Mouse (Mus musculus) bone marrow, adult 2 months (tissue): ENCODE data around the gene Rassf4.

Experiments used
- CTCF ChIP-seq: fragments of 200-500 bp; IDR thresholded peaks from 2 replicates; pipeline ENCODE4 v1.5.1; 2011; ENCODE audit warnings: low read length, control low read depth; ENCODE audit not compliant: control insufficient read depth, insufficient read depth
- POLR2A ChIP-seq: fragments of 200-500 bp; IDR thresholded peaks from 2 replicates; pipeline ENCODE4 v1.6.1; 2011; ENCODE audit warnings: low read depth, mild to moderate bottlenecking, control low read depth, low read length, borderline replicate concordance; ENCODE audit not compliant: control insufficient read depth

GRCm38 (mm10) chr6:116653191-116653590 is 20.6 kb downstream of the Rassf4 start:
- TF ChIP-seq POLR2A: no peak
- no peak for TF ChIP-seq CTCF
